Mouse (Mus musculus): ENCODE measurements around the gene Slc37a1. TPM values are rescaled to one million over a fixed set of nuclear protein-coding genes. Genes with fewer than 3 reads are reported as not detected.

Slc37a1 gene
- total and polyA plus RNA-seq, 3 experiments, result 1.9 to 6.6 (median 2.2) TPM

DNA sequence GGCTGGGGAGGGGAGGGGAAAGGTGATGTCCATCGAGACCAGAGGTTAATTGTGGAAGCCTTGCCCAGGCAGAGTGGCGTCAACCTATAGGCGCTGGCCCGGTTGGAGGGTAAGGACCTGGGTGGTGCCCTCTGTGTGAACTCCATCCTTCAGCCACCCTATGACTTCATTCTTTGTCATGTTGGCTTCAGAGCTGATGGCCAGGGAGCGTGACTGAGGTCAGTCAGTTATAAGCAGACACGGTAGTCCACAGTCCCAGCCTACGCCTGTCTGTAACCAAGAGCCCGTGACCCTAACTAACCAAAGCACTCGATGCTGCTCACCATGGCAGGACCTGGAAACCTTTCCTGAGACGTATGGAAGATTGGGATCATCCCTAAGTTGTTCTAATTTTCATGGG lies 26.1 kb downstream of the Slc37a1 start:
- TF ChIP-seq ZKSCAN1 (IDR thresholded peaks at IDR 0.05; ENCODE audit: borderline replicate concordance, low read depth, low read length) (no peak), RAD21 (IDR thresholded peaks at IDR 0.05; ENCODE audit: low read depth, low read length) (no peak), POLR2A (IDR thresholded peaks at IDR 0.05; ENCODE audit: low read depth, low read length) (no peak), TCF12 (IDR thresholded peaks at IDR 0.05; ENCODE audit: low read depth, low read length) (no peak), KAT2A (IDR thresholded peaks at IDR 0.05; ENCODE audit: insufficient replicate concordance, low read length) (no peak), BHLHE40 (IDR thresholded peaks at IDR 0.05; ENCODE audit: low read depth, low read length) (no peak), NELFE (IDR thresholded peaks at IDR 0.05; ENCODE audit: low read depth, low read length) (no peak), ZNF384 (IDR thresholded peaks at IDR 0.05; ENCODE audit: low read depth, low read length) (no peak), MAX (IDR thresholded peaks at IDR 0.05; ENCODE audit: low read length) (no peak), MXI1 (IDR thresholded peaks at IDR 0.05; ENCODE audit: low read depth, low read length) (no peak), MEF2A (IDR thresholded peaks at IDR 0.05; ENCODE audit: borderline replicate concordance, low read depth, low read length) (no peak)
- in situ Hi-C loops (cut with MboI; ENCODE audit: low pct_ligation_motif_present, low pct_unique_long_range_greater_than_20kb, low sequenced_read_pairs), result no loop called here
- Histone ChIP-seq H3K9ac (ENCODE audit: insufficient read depth, low read depth) (no peak overlapping the region), H3K79me2 (replicated peaks; ENCODE audit: control insufficient read depth, extremely low read depth, insufficient read depth, poor library complexity, severe bottlenecking) (no peaks in the 10 kb centered on the region), H3K4me1 (ENCODE audit: control insufficient read depth in 1 of 2, insufficient read depth in 2 of 2) (peaks cover 2 to 4% of the 10 kb centered on the region in 2 experiments; a peak in 3 of 4 replicates), H3K27me3 (replicated peaks) (peaks cover 15% of the 10 kb centered on the region), H3K36me3 (replicated peaks in 1 of 2; ENCODE audit: control insufficient read depth in 1 of 2, insufficient read depth in 1 of 2, low read length in 1 of 2) (no peaks in the 10 kb centered on the region), H3K9me3 (replicated peaks; ENCODE audit: low read length) (no peaks in the 10 kb centered on the region), H3K4me3 (replicated peaks in 1 of 3; ENCODE audit: low read depth in 2 of 3, low read length in 2 of 3, poor library complexity in 1 of 3) (no peak overlapping the region), H3K4me2 (ENCODE audit: insufficient read depth, low read depth, poor library complexity, severe bottlenecking) (no peak overlapping the region), H3K27ac (ENCODE audit: insufficient read depth, low read depth) (no peak overlapping the region)
- no peak for DNase-seq (ENCODE audit: extremely low read depth)
- dilution Hi-C loops (cut with MboI; ENCODE audit: extremely low pct_ligation_motif_present, extremely low pct_unique_long_range_greater_than_20kb, low sequenced_read_pairs), result no loop called here

DNA sequence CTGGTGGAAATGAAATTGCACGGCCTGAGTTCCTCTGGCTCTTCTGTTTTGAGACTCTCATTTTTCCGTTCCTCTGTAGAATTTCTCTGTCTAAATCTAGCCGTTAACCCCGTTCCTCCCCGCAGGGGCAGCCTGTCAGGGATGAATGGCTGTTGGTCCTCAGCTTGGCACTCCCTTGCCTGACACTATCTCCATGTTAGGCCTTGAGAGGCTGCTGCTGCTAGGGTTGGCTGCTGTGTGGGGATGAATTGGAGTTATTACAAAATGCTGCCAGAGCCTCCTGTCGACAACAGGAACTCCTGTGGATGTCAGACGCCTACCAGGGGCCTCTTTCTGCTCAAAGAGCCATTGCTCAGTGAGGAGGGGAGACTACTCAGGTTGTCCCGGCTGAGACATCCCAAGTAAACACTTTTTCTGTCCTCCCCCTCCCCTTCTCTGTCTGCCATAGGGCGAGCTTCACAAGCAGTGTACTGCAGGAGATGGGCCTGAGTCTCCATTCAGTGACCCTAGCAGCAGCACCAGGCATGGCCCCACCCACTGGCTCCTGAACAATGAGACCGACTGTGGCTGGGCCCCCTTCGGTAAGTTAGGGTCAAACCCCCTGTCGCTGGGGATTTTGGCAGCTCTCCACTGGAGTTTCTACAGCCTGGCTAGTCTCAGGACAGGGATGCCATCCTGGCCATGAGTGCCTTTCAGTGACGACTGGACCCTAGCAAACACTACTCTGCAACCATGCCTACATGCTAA lies 28.6 kb downstream of the Slc37a1 start:
- TF ChIP-seq EP300 (IDR thresholded peaks at IDR 0.05; ENCODE audit: low read length) (no peak), CHD2 (IDR thresholded peaks at IDR 0.05; ENCODE audit: low read length) (no peak), JUN (IDR thresholded peaks at IDR 0.05; ENCODE audit: insufficient read depth, low read depth, low read length) (no peak), ETS1 (conservative IDR thresholded peaks at IDR 0.05; ENCODE audit: low read depth, low read length) (no peak), ELF1 (IDR thresholded peaks at IDR 0.05; ENCODE audit: low read depth, low read length) (no peak), NRF1 (IDR thresholded peaks at IDR 0.05; ENCODE audit: low read depth, low read length) (no peak), JUND (conservative IDR thresholded peaks at IDR 0.05; ENCODE audit: low read depth, low read length) (no peak), HCFC1 (IDR thresholded peaks at IDR 0.05; ENCODE audit: low read depth, low read length) (no peak), ZKSCAN1 (IDR thresholded peaks at IDR 0.05; ENCODE audit: borderline replicate concordance, low read depth, low read length) (no peak), POLR2AphosphoS2 (IDR thresholded peaks at IDR 0.05; ENCODE audit: low read depth, low read length) (no peak), MXI1 (IDR thresholded peaks at IDR 0.05; ENCODE audit: low read depth, low read length) (no peak), E2F4 (IDR thresholded peaks at IDR 0.05; ENCODE audit: insufficient replicate concordance, low read depth, low read length) (no peak), USF1 (IDR thresholded peaks at IDR 0.05; ENCODE audit: low read depth, low read length) (no peak), ZMIZ1 (IDR thresholded peaks at IDR 0.05; ENCODE audit: low read depth, low read length) (no peak), SIN3A (IDR thresholded peaks at IDR 0.05; ENCODE audit: low read length) (no peak), KAT2A (IDR thresholded peaks at IDR 0.05; ENCODE audit: insufficient replicate concordance, low read length) (no peak), GABPA (IDR thresholded peaks at IDR 0.05; ENCODE audit: insufficient replicate concordance, low read depth, low read length) (no peak), ZNF384 (IDR thresholded peaks at IDR 0.05; ENCODE audit: low read depth, low read length) (no peak), MYC (IDR thresholded peaks at IDR 0.05; ENCODE audit: low read depth, low read length) (no peak)
- Histone ChIP-seq H3K79me2 (replicated peaks; ENCODE audit: control insufficient read depth, extremely low read depth, insufficient read depth, poor library complexity, severe bottlenecking) (no peaks in the 10 kb centered on the region), H3K4me1 (ENCODE audit: control insufficient read depth in 1 of 2, insufficient read depth in 2 of 2) (no peaks in the 10 kb centered on the region; a peak in 1 of 4 replicates), H3K27ac (ENCODE audit: insufficient read depth, low read depth) (no peak overlapping the region), H3K4me2 (ENCODE audit: insufficient read depth, low read depth, poor library complexity, severe bottlenecking) (no peak overlapping the region), H3K36me3 (replicated peaks in 1 of 2; ENCODE audit: control insufficient read depth in 1 of 2, insufficient read depth in 1 of 2, low read length in 1 of 2) (no peaks in the 10 kb centered on the region), H3K9ac (ENCODE audit: insufficient read depth, low read depth) (no peak overlapping the region), H3K9me3 (replicated peaks; ENCODE audit: low read length) (no peaks in the 10 kb centered on the region), H3K27me3 (replicated peaks) (peaks cover 24% of the 10 kb centered on the region), H3K4me3 (replicated peaks in 1 of 3; ENCODE audit: low read depth in 2 of 3, low read length in 2 of 3, poor library complexity in 1 of 3) (no peak overlapping the region)
- no peak for DNase-seq (ENCODE audit: extremely low read depth)
- in situ Hi-C loops (cut with MboI; ENCODE audit: low pct_ligation_motif_present, low pct_unique_long_range_greater_than_20kb, low sequenced_read_pairs), result no loop called here
- dilution Hi-C loops (cut with MboI; ENCODE audit: extremely low pct_ligation_motif_present, extremely low pct_unique_long_range_greater_than_20kb, low sequenced_read_pairs), result no loop called here
